Mouse (Mus musculus) midbrain, embryonic 16.5 days (tissue): Measurements from ENCODE around the gene Grtp1. TPM values are rescaled to one million over a fixed set of nuclear protein-coding genes. Genes with fewer than 3 reads are reported as not detected.
A peak's percentile ranks its signal among the peaks of the same experiment; 100 is the strongest.

ENCODE experiments used
- ATAC-seq: fragments of 200-750 bp; cut with Nextera tagmentation; 2 replicates; pipeline ENCODE4 v1.8.0; 2017; ENCODE audit warnings: moderate TSS enrichment
- H3K27ac ChIP-seq: fragments of 300-500 bp; sonication (generic); 2 replicates; pipeline ENCODE4 v1.5.1; 2014; ENCODE audit warnings: mild to moderate bottlenecking, low read length, mixed read lengths
- H3K27me3 ChIP-seq: fragments of 300-500 bp; sonication (generic); 2 replicates; pipeline ENCODE4 v1.6.1; 2014; ENCODE audit warnings: low read depth, low read length, mixed read lengths; ENCODE audit not compliant: control insufficient read depth, insufficient read depth
- H3K36me3 ChIP-seq: fragments of 300-500 bp; sonication (generic); 2 replicates; pipeline ENCODE4 v1.6.1; 2014; ENCODE audit warnings: mild to moderate bottlenecking, low read length, moderate library complexity, mixed read lengths; ENCODE audit not compliant: control insufficient read depth, insufficient read depth
- H3K4me1 ChIP-seq: fragments of 300-500 bp; sonication (generic); 2 replicates; pipeline ENCODE4 v1.6.1; 2014; ENCODE audit warnings: mild to moderate bottlenecking, low read length, mixed read lengths; ENCODE audit not compliant: control insufficient read depth, insufficient read depth
- H3K4me2 ChIP-seq: fragments of 300-500 bp; sonication (generic); 2 replicates; pipeline ENCODE4 v1.6.1; 2014; ENCODE audit warnings: mild to moderate bottlenecking, low read length, mixed read lengths
- H3K4me3 ChIP-seq: fragments of 300-500 bp; sonication (generic); 2 replicates; pipeline ENCODE4 v1.5.1; 2014; ENCODE audit warnings: low read depth, mild to moderate bottlenecking, low read length, moderate library complexity, mixed read lengths
- H3K9ac ChIP-seq: fragments of 300-500 bp; sonication (generic); 2 replicates; pipeline ENCODE4 v1.6.1; 2014; ENCODE audit warnings: low read depth, low read length, mixed read lengths
- H3K9me3 ChIP-seq: fragments of 300-500 bp; sonication (generic); replicated peaks from 2 replicates; pipeline ENCODE4 v1.6.1; 2014; ENCODE audit warnings: mild to moderate bottlenecking, low read length, mixed read lengths; ENCODE audit not compliant: control insufficient read depth, poor library complexity, severe bottlenecking
- WGBS: fragments of 180-500 bp; shearing (Covaris S2); extraction: QIAGEN DNeasy Blood & Tissue Kit; methylation state at CpG from one replicate; pipeline ENCODE4 v1.1.7; 2014; 5-methylcytosine and 5-hydroxymethylcytosine counted together
- polyA plus RNA-seq: library from polyadenylated mRNA; unstranded; fragments of >200 nt; fragmentation: Nextera tagmentation; extraction: Ambion mirVana; gene quantifications from 2 replicates; pipeline ENCODE4 v1.2.1, GENCODE M21; 2015

Gene Grtp1
- polyA plus RNA-seq, 1 experiment from 2014 or later: 16.9 TPM

DNA sequence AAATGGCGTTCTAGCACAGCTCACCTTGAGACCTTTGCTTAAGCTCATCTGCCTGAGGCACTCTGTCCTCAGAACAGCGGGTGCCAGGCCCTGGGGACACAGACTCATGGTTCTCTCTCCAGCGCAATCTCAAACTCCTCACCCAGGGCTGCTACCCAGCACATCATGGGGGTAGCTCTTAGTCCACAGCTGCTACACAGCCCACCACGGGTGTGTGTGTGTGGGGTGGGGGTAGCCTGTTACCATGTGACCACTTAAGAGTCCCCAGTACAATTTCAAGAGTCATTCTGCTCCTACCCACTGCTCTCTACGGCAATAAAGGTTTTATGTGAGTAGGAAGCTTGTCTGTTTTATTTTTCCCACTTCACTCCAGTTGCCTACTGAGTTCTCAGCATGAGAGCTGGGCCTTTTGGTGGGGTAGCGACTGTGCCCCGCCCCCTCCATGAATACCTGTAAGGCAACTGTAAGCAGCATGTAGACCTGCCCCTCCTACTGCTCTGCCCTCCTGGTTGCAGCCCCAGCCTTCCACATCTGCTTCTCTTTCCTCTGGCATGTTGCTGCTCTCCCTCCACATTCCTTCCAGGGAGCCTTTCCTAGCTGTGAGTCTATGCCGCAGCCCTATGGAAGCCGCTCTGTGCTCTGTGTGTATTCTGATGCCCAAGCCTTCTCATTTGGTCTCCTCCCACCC, 28.6 kb upstream of the Grtp1 start:
- no peak for ATAC-seq
- no peak overlapping the region for H3K4me3 ChIP-seq
- 57% methylated on average over 9 of the region's 9 CpGs for WGBS
- H3K27ac ChIP-seq: no peak overlapping the region
- H3K27me3 ChIP-seq: no peaks in the 10 kb centered on the region
- H3K4me2 ChIP-seq: no peak overlapping the region
- no peaks in the 10 kb centered on the region for H3K9me3 ChIP-seq
- H3K4me1 ChIP-seq: no peaks in the 10 kb centered on the region
- no peaks in the 10 kb centered on the region for H3K36me3 ChIP-seq
- no peak overlapping the region for H3K9ac ChIP-seq

- no peak overlapping the region for H3K4me3 ChIP-seq
- no peak for ATAC-seq
- no peaks in the 10 kb centered on the region for H3K36me3 ChIP-seq
- H3K4me1 ChIP-seq: no peaks in the 10 kb centered on the region
- H3K9me3 ChIP-seq: no peaks in the 10 kb centered on the region
- 74% methylated on average over 3 of the region's 3 CpGs for WGBS
- H3K4me2 ChIP-seq: no peak overlapping the region
- no peaks in the 10 kb centered on the region for H3K27me3 ChIP-seq
- H3K27ac ChIP-seq: no peak overlapping the region
- no peak overlapping the region for H3K9ac ChIP-seq
These were observed 26.8 kb upstream of the Grtp1 start for GRCm38 (mm10) chr8:13227184-13227583.

GRCm38 (mm10) chr8:13226288-13226687, 25.9 kb upstream of the Grtp1 start:
- ATAC-seq: peak; percentile 51; the same call in 1 of the 2 replicates
- H3K4me2 ChIP-seq: no peak overlapping the region
- H3K9me3 ChIP-seq: no peaks in the 10 kb centered on the region
- no peak overlapping the region for H3K9ac ChIP-seq
- H3K4me1 ChIP-seq: no peaks in the 10 kb centered on the region
- no peaks in the 10 kb centered on the region for H3K36me3 ChIP-seq
- H3K4me3 ChIP-seq: no peak overlapping the region
- WGBS: 7% methylated on average over 6 of the region's 6 CpGs
- no peaks in the 10 kb centered on the region for H3K27me3 ChIP-seq
- H3K27ac ChIP-seq: no peak overlapping the region

GRCm38 (mm10) chr8:13224426-13224825, 24.0 kb upstream of the Grtp1 start:
- H3K27ac ChIP-seq: no peak overlapping the region
- H3K27me3 ChIP-seq: no peaks in the 10 kb centered on the region
- WGBS: 91% methylated on average over 9 of the region's 9 CpGs
- no peak overlapping the region for H3K4me2 ChIP-seq
- no peak overlapping the region for H3K9ac ChIP-seq
- no peaks in the 10 kb centered on the region for H3K9me3 ChIP-seq
- H3K4me3 ChIP-seq: no peak overlapping the region
- H3K36me3 ChIP-seq: no peaks in the 10 kb centered on the region
- ATAC-seq: no peak
- H3K4me1 ChIP-seq: no peaks in the 10 kb centered on the region

DNA sequence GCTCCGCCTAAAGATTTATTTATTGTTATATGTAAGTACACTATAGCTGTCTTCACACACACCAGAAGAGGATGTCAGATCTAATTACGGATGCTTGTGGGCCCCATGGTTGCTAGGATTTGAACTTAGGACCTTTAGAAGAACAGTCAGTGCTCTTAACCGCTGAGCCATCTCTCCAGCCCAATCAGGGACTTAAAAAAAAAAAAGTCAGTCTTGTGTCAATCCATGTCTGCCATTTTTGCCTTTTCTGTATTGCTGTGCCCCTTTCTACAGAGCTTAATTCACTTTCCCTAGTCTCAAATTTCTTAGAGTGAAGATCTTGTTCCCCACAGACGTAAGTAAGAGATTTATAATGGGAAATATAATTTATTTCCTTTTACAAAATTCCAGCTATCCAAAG, 18.0 kb upstream of the Grtp1 start:
- Histone ChIP-seq H3K4me1 (no peaks in the 10 kb centered on the region; the same call in 1 of the 2 replicates), H3K36me3 (no peaks in the 10 kb centered on the region), H3K9me3 (no peaks in the 10 kb centered on the region), H3K27ac (no peak overlapping the region), H3K9ac (no peak overlapping the region), H3K4me3 (no peak overlapping the region), H3K4me2 (no peak overlapping the region), H3K27me3 (no peaks in the 10 kb centered on the region)
- 88% methylated on average over 4 of the region's 4 CpGs for WGBS
- no peak for ATAC-seq

- no peaks in the 10 kb centered on the region for H3K36me3 ChIP-seq
- H3K4me1 ChIP-seq: peaks cover 4% of the 10 kb centered on the region; the same call in 1 of the 2 replicates
- no peaks in the 10 kb centered on the region for H3K27me3 ChIP-seq
- no peak overlapping the region for H3K9ac ChIP-seq
- H3K4me2 ChIP-seq: no peak overlapping the region
- H3K4me3 ChIP-seq: no peak overlapping the region
- no peak for ATAC-seq
- no peaks in the 10 kb centered on the region for H3K9me3 ChIP-seq
- no peak overlapping the region for H3K27ac ChIP-seq
These were observed 17.6 kb upstream of the Grtp1 start for GRCm38 (mm10) chr8:13217986-13218385.

DNA sequence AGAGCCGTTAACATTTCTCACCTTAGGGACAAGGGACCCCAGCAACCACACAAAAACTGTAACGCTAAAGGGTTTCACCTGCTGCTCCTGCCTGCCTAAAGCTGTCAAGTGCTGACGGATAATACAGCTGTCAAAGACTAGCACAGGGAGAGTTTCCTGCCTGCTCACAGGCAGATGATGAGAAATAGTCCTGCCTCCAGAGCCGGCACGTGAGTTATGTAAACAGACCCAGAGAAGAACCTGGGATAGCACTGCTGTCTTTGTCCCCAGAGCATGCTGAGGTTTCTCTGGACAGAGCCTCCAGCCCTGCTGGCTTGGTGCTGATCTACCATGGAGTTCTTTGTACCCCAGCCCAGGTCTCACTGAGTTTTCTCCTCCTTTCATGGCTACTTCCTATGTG, 16.7 kb upstream of the Grtp1 start:
- H3K9ac ChIP-seq: no peak overlapping the region
- ATAC-seq: no peak
- no peak overlapping the region for H3K4me2 ChIP-seq
- no peaks in the 10 kb centered on the region for H3K36me3 ChIP-seq
- H3K27me3 ChIP-seq: no peaks in the 10 kb centered on the region
- peaks cover 4% of the 10 kb centered on the region; the same call in 1 of the 2 replicates for H3K4me1 ChIP-seq
- no peak overlapping the region for H3K27ac ChIP-seq
- H3K4me3 ChIP-seq: no peak overlapping the region
- WGBS: 65% methylated on average over 5 of the region's 5 CpGs
- no peaks in the 10 kb centered on the region for H3K9me3 ChIP-seq

DNA sequence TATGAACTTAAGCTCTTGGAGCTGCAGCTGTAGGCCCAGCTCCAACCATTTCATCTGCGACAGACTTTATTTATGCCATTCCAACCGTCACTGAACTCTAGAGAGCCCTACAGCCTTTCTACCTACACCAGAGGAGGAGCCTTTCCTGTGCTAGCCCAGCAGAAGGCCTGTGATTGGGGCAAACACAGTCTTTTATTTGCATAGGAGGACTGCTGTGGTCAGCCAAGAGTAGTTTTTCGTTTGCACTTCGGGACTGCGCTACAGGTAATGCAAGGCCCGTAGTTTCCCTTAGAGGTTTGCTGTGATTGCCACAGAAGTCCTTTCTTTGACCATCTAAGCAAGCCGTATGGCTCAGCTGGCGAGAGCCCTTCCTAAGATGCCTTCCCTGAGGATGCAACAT, 16.0 kb upstream of the Grtp1 start:
- Histone ChIP-seq H3K27ac (no peak overlapping the region), H3K4me2 (no peak overlapping the region), H3K36me3 (no peaks in the 10 kb centered on the region), H3K4me3 (no peak overlapping the region), H3K4me1 (peaks cover 4% of the 10 kb centered on the region; the same call in 1 of the 2 replicates), H3K9me3 (no peaks in the 10 kb centered on the region), H3K9ac (no peak overlapping the region), H3K27me3 (no peaks in the 10 kb centered on the region)
- 68% methylated on average over 8 of the region's 8 CpGs for WGBS
- ATAC-seq: no peak

DNA sequence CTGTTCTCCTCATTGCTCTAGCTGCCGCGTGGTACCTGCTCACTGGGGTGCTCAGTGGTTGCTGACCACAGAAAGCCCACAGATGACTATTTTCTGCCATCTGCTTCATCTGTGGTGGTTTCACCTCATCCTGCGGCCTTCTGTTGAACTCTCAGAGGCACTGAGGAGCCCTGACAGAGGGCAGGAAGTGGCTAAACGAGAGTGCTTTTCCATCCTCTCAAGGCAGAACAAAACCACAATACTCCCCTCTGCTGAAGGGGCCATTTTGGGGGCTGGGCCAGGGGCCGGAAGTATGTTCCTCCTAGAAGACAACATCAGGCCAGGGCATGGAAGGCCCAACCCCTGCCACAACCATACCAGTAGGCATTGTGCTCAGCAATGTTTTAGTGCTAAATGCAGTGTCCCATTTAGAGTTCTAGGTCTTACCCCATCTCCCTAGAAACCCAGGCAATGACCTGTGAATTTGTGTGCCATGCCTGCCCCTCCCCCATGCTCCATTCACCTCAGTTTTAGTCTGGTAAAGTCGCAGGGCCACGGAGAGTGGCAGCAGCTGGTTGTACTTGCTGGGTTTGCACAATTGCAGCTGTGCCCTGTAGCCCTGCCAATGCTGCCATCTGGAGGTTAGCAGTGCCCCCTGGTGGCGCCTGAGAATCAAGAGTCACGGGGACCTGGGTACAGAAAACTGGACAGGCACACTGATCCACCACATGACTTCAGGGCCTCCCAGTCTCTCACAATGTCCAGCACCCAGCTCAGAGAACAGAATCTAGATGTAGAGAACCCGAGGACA, 13.3 kb upstream of the Grtp1 start:
- no peak overlapping the region for H3K27ac ChIP-seq
- H3K9ac ChIP-seq: no peak overlapping the region
- WGBS: 26% methylated on average over 10 of the region's 10 CpGs
- H3K27me3 ChIP-seq: no peaks in the 10 kb centered on the region
- H3K4me1 ChIP-seq: peaks cover 4% of the 10 kb centered on the region; the same call in 1 of the 2 replicates
- H3K9me3 ChIP-seq: no peaks in the 10 kb centered on the region
- H3K4me2 ChIP-seq: peak overlapping the region; percentile 38
- H3K36me3 ChIP-seq: no peaks in the 10 kb centered on the region
- ATAC-seq: peak; percentile 84; the same call in 1 of the 2 replicates
- no peak overlapping the region for H3K4me3 ChIP-seq
